Mouse (Mus musculus) lung, adult 18-20 months (tissue): ENCODE results near the gene Lcmt1.

ENCODE experiments used
- DNase-seq, 2 experiments: peaks; one replicate each; pipeline ENCODE4 v3.0.0; 2022; ENCODE audit warnings: mixed read lengths in 2 of 2

Gene Lcmt1

DNA sequence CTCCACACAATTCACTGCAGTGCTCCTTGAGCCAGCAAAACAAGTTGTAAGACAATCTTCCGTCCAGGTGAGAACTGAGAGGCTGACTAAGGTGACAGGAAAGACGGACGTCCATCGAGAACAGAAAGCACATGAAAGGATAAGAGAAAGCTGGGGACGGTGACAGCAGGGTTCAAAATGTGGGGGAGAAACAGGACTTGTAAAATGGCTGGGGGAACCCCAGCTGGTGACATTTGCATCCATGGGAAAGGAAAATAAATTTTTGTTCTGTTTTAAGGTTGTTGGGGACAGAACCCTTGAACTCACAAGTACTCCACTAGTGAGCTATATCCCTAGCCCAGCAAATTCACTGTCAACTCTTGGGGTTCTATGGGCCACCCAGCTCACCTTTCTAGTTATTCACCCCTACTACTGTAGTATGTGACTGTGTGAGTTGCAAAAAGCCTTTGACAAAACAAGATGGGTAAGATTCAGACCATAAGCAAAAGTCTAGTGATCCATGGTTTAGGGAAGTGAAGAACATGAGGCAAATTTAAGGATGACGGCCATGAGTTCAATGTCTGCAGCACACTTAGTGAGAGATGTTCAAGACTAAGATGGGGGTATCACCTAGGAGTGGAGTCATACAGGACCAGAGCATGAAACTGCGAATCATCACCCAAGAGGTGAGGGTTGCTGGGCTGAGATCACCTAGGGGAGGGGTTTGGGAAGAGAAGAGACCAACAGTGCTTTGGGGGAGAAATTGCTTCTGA lies 8.2 kb upstream of the Lcmt1 start:
- DNase-seq, result no peak

DNA sequence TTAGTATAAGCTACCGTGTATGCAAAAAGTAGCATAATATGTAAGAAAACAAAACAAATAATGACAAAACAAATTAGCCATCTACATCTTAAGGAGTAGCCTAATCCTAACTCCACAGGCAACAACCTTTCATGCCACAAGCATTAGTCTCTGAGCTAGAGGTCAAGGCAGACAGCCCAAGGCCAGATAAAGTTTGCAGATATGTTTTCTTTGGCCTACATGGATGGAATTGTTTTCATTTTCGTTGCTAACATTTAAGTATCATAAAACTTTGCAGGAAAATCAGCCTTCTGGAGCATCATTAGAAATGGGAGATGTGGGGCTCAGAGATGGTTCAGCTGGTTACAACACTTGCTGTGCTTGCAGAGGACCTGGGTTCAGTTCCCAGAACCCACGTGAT lies 6.8 kb upstream of the Lcmt1 start:
- no peak for DNase-seq

DNA sequence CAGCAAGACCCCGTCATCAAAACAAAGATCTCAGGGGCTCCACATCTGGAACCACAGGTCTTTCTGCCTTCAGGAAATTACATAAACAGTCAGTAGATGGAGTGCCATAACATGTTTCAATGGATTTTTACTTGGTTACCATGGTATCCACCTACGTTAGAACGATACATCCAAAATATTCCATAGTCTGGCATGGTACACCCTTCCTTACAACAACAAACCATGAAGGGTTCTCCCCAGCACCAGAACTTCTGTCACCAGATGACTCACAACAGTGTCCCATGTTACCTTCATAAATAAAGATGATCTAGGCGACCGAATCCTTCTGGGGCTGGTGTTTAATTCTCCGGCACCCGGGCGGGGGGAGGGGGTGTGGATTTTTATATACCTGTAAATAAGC lies 5.6 kb upstream of the Lcmt1 start:
- DNase-seq, result no peak

DNA sequence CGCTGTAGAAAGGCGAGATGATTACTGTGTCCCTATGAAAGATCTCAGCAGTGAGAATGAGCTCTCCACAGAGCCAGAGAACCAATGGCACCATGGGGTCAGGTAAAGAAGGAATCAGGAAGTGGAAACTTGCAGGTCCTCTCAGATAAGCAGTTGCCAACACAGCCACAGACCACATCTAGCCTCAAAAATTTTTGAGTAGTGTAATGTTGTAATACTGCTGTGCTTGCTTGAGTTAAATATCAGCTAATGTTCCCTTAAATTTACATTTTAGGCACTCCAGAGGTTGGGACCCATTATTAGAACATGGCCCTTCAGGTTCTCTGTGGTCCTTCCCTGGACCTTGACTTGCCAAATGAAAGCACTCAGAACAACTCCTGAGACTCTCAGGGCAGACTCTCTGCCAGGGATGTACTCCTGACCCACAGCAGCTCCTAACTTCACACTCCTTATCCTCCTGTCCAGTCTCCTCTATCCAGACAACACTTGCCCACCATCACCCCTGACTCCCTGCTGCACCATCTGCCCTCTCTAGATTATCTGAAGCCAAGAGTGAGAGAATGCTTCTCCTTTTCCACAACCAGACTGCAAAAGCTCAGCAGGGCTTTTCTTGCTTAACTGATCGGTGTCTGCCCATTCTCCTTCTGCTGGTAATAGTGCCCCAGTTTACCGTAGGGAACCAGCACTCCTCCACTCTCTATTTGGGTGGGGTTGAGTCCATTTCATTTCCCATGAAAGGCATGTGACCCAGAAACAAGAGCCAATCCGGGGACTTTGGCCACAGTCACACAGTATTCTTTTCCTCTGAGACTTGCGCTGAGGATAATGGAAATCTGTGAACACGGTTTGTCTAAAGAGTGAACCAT lies 3.5 kb upstream of the Lcmt1 start:
- peak; percentile 65 to 75 for DNase-seq

DNA sequence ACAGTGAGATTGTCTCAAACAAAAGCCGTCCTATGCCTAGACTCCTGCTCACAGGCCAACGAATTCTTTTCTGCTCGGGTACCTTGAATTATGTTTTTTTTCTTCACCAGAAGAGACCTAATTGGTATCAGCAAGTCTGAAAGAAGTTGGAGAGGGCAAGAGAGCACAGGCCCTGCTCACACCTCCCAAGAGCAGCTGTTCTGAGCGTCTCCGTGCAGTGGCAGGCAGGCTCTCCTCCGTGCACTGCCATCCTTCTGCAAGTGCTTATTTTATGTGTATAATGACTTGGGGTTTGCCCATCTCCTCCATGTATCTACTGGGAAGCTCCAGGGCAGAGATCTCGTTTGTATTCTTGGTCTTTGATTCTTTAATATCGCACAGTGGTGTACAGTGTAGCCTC lies 2.8 kb upstream of the Lcmt1 start:
- no peak for DNase-seq

DNA sequence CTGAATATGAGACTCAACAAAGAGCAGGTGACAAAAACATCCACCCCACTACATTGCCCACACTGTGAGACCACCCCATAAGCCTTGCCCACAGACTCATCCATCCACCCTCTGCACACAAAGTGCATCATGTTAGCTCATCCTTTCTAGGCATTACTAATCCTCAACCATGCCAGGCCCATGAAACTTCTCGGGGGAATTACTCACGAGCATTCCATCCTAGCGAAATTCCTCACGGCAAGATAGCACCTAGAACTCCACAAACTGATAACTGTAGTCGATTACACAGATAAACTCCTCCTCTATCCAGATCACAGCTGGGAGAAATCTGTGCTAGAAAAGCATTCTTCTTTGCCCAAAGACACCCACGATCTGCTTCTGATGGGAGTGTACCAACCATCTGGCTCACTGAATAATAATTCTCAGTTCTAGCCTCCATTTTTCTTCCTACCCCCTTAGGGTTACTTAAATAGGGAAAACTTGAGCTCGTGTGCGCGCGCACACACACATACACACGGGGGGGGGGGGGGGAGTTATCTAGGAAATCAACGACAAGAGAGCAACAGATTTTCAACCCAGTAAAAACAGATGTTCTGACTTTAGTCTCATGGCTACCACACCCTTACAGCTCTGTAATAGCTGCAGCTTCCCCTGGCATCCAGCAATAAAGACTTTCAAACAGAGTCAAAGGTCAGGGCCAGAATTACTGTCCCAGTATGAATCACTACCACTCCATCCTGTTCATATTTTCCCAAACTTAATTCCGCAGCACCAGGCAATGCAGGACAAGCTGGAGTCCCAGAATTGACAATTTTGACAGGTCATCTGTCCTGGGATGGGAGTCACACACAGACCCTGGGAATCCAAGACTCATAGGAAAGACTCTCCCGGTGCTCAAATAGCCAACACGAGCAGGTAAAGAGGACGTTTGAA lies 2.1 kb upstream of the Lcmt1 start:
- no peak for DNase-seq

DNA sequence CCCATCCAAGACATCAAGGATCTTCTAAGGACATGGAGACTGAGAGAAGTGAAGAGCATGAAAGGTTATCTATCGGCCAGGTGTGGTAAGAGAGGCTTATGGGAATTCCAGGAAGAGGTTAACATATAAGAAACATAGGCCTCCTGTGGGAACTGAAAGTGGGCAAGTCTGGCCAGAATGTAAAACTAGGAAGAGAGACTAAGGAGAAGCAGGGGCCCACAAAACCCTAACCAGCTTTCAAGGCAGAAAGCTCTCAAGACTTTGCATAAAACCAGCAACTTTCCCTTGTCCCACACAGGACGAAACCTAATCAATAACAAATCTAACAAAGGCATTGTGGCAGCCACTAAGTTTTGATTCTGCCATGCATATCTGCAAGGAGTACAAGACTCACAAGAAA lies 1.4 kb upstream of the Lcmt1 start:
- no peak for DNase-seq

DNA sequence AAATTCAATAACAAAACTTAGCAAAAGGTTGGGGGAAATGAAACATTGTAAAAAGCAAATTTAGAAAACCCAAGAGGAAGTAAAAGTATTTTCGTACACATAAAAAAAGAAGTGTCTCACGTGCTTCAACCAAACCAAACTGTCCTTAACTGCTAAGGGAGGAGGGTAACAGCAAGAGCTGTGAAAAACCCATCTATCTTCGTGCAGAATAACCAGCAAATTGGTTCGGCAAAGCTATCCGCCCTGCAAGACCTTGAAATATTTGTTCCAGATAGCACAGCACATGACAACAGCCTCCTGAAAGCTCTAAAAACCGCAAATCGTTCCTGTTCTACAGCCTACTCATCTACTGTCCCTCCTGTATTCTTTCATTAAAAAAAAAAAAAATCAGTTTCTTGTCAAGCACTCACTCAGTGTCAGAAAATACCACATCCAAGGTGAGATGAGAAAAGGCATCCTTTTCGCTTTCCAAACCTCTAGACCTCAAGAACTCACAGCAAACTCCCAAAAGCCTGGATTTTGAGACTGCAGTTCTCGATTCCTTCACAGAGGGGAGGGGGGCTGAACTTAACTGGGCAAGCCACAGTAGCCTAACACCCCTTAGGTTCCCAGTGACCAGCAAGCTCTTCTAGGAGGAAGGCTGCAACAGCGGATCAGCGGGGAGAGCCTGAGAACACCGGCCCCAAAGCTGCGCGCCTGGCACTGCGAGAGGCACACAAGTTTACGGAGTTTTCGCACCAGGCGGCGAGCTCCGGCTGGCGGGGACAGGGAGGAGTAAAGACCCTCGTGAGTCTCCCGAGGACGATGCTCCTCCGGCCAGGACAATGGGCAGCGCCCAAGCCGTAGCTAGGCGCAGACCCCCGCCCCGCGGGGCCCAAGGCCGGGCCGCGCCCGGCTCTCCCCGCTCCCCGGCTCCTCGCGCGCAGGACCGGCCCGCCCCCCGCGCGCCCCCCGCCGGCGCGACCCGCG lies 522 bp upstream of the Lcmt1 start:
- peak; percentile 45 to 50 for DNase-seq

DNA sequence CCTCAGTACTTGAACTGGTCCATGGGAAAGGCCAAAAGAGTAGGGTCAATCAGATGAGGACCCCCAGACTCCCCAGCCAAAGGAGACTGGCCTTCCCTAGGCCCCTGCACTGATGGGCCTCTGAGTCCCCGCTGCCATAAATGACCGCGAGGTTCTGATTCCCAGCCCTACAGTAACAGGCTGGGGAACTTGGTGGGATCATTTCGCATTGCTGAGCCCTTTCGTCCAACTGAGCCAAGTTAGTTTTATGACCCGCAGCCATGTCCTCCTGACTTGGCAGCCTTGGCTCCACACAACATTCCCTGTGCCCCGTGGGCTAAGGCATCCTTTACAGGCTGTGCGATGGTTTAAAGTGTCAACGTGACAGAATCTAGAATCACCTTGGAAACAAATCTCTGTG lies 1.1 kb downstream of the Lcmt1 start:
- DNase-seq, result no peak

DNA sequence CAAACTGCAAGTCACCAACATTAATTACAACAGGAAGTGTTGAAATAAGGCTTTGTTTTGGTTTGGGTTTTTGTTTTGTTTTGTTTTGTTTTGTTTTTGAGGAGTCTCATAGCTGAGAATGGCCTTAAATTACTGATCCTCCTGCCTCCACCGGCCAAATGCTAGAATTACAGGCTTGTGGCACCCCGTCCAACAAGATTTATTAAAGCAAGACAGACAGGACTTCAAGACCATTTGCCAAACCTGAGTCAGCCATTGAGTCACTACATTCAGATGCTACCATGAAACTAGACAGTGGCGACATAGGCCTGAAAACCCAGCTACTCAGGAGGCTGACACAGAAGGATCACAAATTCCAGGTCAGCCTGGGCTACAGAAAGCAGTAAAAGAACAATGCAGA lies 1.9 kb downstream of the Lcmt1 start:
- no peak for DNase-seq

DNA sequence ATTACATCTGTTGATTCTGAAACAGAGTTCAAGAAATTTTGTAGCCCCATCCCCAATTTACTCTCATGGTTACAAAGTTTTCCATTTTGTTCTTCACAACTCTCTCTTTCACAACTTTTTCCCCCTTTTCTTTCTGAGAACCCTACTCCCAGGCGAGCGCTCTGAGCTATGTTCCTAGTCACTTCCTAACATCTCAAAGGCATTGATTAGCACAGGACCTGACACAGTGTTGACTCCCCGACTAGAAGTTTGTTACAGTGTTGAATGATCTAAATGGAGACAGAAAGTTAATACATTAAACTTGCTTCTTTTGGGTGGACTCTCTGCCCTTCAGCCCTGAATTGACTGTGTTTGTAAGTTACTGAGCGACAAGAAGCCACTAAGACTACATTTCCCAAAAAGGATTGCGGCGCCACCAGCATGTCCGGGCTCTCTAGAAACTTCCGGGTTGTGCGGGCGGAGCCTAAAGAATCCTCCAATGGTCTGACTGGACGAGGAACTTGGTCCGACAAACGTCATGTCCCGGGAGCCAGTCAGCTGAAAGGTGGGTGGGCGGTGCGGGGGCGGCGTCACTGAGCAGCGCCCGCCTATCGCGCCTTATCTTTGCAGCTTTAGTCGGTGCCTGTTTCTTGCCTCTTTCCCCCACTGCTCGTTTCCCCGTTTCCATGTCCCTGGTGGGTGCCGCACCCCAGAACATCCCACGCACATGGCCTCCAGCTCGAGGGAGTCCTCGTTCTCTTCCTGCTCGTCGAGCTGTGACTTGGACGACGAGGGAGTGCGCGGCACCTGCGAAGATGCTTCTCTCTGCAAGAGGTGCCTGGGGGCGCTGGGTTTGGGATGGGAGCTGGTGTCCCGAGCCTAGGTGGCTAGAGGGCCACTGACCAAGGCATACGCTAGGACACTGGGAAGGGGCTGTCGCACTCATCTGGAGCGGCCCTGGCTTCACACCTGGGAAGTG lies 8.1 kb downstream of the Lcmt1 start:
- peak; percentile 97 to 98 for DNase-seq

DNA sequence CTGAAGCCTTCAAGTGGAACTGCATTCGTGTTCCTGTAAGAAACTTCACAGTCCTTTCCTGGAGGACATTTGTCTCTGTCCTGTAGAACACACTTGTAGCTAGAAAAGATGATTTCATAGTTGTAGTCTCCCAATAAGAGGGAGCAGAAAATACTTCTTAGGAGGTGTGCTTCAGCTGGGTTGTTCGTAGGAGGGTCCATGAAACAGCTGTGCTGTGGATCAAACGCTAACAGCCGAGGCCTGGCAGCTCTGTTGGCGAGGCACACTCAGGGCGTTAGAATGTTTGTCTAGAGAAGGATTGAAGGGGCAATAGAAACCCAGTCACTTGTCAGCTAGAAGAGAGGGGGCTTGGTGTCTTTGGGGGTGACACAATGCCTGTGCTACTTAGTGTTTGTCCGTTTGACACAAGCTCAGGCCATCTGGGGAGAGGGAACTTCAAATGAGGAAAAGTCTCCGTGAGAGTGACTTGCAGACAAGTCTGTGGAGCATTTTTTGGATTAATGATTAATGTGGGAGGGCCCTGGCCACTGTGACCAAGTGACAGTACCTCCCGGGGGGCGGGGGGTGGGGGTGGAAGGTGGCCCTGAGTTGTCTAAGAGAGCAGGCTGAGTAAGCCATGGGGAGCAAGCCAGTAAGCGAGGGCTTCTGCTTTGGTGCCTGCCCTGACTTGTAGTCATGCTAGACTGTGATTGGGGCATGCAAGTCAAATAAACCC lies 16.3 kb downstream of the Lcmt1 start:
- peak in 1 of 2 experiments; percentile 38 for DNase-seq

DNA sequence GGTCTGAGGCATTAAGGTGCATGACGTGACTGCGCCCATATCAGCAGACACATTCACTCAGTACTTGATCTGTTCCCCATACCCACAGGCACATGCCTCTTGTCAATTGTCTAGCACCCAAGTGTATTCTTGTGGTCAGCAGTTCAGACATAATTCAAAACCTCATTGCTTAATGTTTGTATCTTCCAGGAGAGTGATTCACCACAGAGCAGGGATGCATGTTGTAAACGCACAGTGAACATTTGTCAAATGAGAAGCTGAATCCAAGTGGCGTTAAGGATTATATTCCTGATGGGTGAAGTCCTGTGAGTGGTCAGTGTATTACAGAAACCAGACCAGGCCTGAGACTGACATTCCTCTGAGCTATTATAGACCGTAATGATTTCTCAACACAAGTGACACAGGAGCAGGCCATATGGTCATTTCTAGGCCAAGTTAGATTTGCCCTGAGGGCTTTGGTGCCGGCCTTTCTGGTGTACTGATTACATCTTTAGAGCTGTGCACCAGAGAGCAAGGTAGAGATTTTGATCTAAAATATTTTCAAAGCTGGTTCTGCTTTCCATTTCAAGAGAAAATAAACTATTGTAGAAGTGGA lies 20.2 kb downstream of the Lcmt1 start:
- no peak for DNase-seq

DNA sequence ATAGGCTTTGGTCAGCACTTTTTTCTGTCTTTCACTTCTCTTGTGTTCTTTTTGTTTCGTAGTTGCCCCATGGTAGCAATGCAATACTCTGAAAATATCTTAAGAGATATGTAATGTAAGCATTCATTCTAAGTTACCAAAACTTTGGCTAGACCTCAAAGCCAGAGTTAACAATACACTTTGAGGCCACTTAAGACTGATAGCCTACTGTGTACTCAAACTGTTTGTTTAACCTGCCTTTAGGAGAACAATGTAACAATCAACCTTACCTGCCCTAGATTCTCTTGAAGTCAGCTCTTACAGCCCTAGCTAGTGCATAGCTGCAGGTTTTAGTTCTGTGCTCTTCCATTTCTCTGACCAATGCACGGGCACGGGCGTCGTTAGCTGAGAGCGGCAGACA lies 24.7 kb downstream of the Lcmt1 start:
- DNase-seq, result peak in 1 of 2 experiments; percentile 26

DNA sequence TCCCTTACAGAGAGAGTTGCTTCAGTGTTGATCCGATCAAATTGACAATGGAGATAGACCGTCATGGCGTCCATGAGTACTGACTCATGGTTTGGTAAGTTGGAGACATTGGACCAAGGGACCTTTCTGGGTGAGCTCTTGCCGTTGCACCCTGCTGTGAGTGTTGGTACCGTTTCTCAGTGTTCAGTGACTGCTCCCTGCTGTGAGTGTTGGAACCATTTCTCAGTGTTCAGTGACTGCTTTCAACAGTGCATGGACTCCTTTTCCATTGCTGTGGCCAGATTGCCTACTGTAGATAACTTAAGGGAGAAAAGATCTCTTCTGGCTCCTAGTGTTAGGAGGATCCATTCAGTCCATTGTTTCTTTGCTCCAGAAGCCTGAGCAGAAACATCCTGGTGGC lies 27.3 kb downstream of the Lcmt1 start:
- DNase-seq, result no peak

DNA sequence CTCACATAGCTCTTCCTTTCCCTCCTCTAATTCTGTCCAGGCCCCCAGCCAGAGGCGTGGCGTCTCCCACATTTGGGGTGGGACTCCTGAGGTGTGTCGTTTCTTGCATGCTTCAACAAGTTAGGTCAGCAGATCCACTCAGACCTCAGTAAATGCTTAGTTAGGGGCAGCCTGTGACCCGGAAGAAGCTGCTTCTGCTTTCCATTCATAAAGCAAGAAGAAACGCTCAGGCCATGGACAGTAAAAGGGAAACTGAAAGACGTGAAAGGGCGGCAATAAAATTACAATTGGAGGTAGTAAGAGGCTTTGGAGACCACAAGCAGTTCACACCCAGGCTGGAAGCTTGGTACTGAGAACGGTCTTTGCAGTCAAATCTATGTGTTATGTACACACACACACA lies 27.8 kb downstream of the Lcmt1 start:
- DNase-seq, result no peak

DNA sequence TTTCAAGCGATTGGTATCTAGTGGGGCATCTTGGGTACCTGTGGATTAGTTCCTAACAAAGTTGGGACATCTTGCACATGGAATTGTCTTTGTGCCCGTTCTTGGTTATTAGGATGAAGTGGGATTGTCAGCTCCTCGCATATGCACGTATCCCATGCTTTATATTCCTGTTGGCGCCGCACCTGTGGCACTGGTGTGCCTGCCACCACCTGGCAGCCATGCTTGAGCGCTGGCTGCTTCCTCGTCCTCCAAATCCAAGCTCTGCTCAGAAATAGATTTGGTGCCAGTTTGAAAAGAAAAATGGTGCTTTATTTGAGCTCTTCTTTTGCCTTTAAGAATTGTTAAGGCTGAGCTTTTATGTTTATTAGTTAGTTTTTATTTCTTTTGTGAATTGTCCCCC lies 28.3 kb downstream of the Lcmt1 start:
- DNase-seq, result no peak

DNA sequence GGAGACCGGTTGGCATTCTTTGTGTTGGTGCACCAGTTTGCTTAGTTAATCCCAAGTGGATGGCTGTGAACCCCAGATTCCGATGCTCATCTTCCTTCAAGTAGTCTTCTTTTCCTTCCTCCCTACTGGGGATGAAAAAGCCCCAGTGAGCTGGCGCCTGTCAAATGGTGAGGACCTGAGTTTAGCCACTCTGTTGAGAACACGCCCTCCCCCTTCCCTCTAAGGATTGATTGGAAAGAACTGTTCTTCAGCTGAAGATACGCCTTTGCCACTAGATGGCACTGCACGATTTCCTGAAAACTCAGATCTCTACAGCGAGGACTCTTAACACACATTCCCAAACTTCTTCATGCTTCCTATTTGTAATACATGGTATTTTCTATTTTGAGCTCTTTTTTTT lies 29.2 kb downstream of the Lcmt1 start:
- DNase-seq, result peak; percentile 51 to 73

DNA sequence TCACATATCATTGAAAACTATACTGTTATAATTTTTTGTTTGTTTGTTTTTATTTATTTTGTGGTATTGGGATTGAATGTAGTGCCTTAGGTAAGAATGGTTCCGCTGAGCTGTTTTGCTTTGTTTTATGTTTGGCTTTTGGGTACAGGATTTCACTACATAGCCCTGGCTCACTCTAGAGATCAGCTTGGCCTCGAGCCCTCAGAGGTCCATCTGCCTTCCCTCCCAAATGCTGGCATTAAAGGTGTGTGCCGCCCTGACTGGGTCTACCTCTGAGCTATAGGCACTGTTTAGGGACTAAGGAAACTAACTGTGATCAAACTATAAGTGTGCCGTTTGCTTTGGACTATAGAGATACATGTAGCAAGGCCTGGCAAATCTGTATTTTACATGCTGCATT lies 29.7 kb downstream of the Lcmt1 start:
- no peak for DNase-seq

DNA sequence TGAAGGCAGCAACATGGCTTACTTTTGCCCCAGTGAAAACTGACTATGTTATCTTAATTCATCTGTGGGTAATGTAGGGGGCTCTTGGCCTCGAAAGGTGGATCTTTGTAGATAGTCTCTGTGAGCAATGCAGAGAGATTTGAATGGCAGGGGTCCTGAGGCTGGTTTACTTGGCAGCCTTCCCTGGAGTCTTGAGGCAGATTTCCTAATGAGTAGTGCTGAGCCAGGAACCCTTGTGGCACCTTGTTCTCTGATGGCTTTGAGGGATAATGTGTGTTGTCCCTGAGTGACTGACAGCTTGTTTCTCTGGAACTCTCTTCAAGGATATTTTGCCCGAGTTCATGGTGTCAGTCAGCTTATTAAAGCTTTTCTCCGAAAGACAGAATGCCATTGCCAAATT lies 31.5 kb downstream of the Lcmt1 start:
- no peak for DNase-seq
